Mouse (Mus musculus) ES-E14 (cell line): ENCODE results near the gene Adam11. TPM values are rescaled to one million over a fixed set of nuclear protein-coding genes. Genes with fewer than 3 reads are reported as not detected.

Experiments
- DNase-seq: peaks from one replicate; pipeline ENCODE4 v3.0.0-alpha.2; 2013; ENCODE audit warnings: low read depth, low spot score
- H3K27ac ChIP-seq: 2 replicates; pipeline ENCODE4 v1.5.1; 2012; ENCODE audit warnings: low read depth, mild to moderate bottlenecking, low read length, moderate library complexity, mixed read lengths; ENCODE audit not compliant: poor library complexity, insufficient read depth, severe bottlenecking
- H3K36me3 ChIP-seq: 2 replicates; pipeline ENCODE4 v1.6.1; 2012; ENCODE audit warnings: mild to moderate bottlenecking, low read length, moderate library complexity, mixed read lengths; ENCODE audit not compliant: control insufficient read depth, poor library complexity, insufficient read depth, severe bottlenecking
- H3K4me1 ChIP-seq, 2 experiments: fragments of 150-350 bp in 1 of 2; sonication (generic) in 1 of 2; 2 replicates each; pipeline ENCODE4 v1.6.1; 2012; ENCODE audit warnings: low read length in 2 of 2, mild to moderate bottlenecking in 1 of 2, mixed read lengths in 1 of 2; ENCODE audit not compliant: control insufficient read depth in 2 of 2, insufficient read depth in 2 of 2, poor library complexity in 1 of 2
- H3K4me3 ChIP-seq, 2 experiments: fragments of 150-350 bp in 1 of 2; sonication (generic) in 1 of 2; 2 replicates each; pipeline ENCODE4 v1.5.1; 2012; ENCODE audit warnings: low read length in 2 of 2, low read depth in 1 of 2, mild to moderate bottlenecking in 1 of 2, mixed read lengths in 1 of 2; ENCODE audit not compliant: insufficient read depth in 1 of 2, poor library complexity in 1 of 2, severe bottlenecking in 1 of 2
- H3K9ac ChIP-seq: 2 replicates; pipeline ENCODE4 v1.6.1; 2012; ENCODE audit warnings: low read depth, mild to moderate bottlenecking, low read length, mixed read lengths; ENCODE audit not compliant: poor library complexity, insufficient read depth, severe bottlenecking
- H3K9me3 ChIP-seq: fragments of 150-350 bp; sonication (generic); 2 replicates; pipeline ENCODE4 v1.6.1; 2012; ENCODE audit warnings: low read depth, mild to moderate bottlenecking, low read length; ENCODE audit not compliant: control insufficient read depth, insufficient read depth
- CHD2 ChIP-seq: IDR thresholded peaks from 2 replicates; pipeline ENCODE4 v1.6.1; 2014; ENCODE audit warnings: mild to moderate bottlenecking, low read depth, low read length, inconsistent platforms
- HCFC1 ChIP-seq: IDR thresholded peaks from 2 replicates; pipeline ENCODE4 v1.6.1; 2012; ENCODE audit warnings: low read length, inconsistent platforms, borderline replicate concordance; ENCODE audit not compliant: insufficient read depth
- MAFK ChIP-seq: IDR thresholded peaks from 2 replicates; pipeline ENCODE4 v1.6.1; 2014; ENCODE audit warnings: mild to moderate bottlenecking, low read depth, low read length, inconsistent platforms; ENCODE audit not compliant: insufficient read depth
- ZC3H11A ChIP-seq: IDR thresholded peaks from 2 replicates; pipeline ENCODE4 v1.6.1; 2012; ENCODE audit warnings: low read depth, mild to moderate bottlenecking, inconsistent platforms, low read length, borderline replicate concordance
- ZNF384 ChIP-seq: IDR thresholded peaks from 2 replicates; pipeline ENCODE4 v1.6.1; 2012; ENCODE audit warnings: low read depth, low read length, inconsistent platforms
- in situ Hi-C, 2 experiments: fragments of 600-800 bp; cut with MboI; formaldehyde crosslinking; loops; one replicate each; pipeline ENCODE4 v1.15.1; 2025; ENCODE audit warnings: low sequenced_read_pairs in 2 of 2, inconsistent platforms in 1 of 2; ENCODE audit not compliant: unreplicated experiment in 2 of 2
- total RNA-seq: library from RNA; depleted of rRNA; stranded (reverse); fragments of 300-350 nt; gene quantifications from 2 replicates; pipeline ENCODE4 v1.2.3, GENCODE M21; 2012

Adam11 gene
- total RNA-seq, 1 experiment = 1.7 TPM

GRCm38 (mm10) chr11:102780986-102781351, 19.7 kb downstream of the Adam11 start:
- DNase-seq = no peak
- peaks cover 3 to 14% of the 10 kb centered on the region in 2 experiments; a peak in 1 of 4 replicates for H3K4me1 ChIP-seq
- no peaks in the 10 kb centered on the region for H3K9me3 ChIP-seq
- H3K27ac ChIP-seq = no peak overlapping the region
- no peak overlapping the region for H3K4me3 ChIP-seq
- TF ChIP-seq CHD2 = no peak
- TF ChIP-seq MAFK = no peak
- no peak for TF ChIP-seq HCFC1
- no peak for TF ChIP-seq ZC3H11A
- TF ChIP-seq ZNF384 = no peak
- in situ Hi-C loops = no loop called here
- no peak overlapping the region for H3K9ac ChIP-seq
- H3K36me3 ChIP-seq = peaks cover 7% of the 10 kb centered on the region; the same call in 1 of the 2 replicates

- Histone ChIP-seq H3K4me3 (no peak overlapping the region), H3K4me1 (peaks cover 3 to 14% of the 10 kb centered on the region in 2 experiments; a peak in 1 of 4 replicates), H3K9ac (no peak overlapping the region), H3K27ac (no peak overlapping the region), H3K9me3 (no peaks in the 10 kb centered on the region), H3K36me3 (peaks cover 5% of the 10 kb centered on the region; the same call in 1 of the 2 replicates)
- TF ChIP-seq MAFK (no peak), CHD2 (no peak), ZNF384 (no peak), HCFC1 (no peak), ZC3H11A (no peak)
- in situ Hi-C loops = no loop called here
- no peak for DNase-seq
These were observed 20.3 kb downstream of the Adam11 start for GRCm38 (mm10) chr11:102781523-102781922.

- Histone ChIP-seq H3K4me3 (no peak overlapping the region), H3K9ac (no peak overlapping the region), H3K4me1 (peaks cover 3 to 9% of the 10 kb centered on the region in 2 experiments; a peak in 1 of 4 replicates), H3K9me3 (no peaks in the 10 kb centered on the region), H3K27ac (no peak overlapping the region), H3K36me3 (no peaks in the 10 kb centered on the region)
- DNase-seq = no peak
- in situ Hi-C loops = no loop called here
- no peak for TF ChIP-seq ZC3H11A
- TF ChIP-seq ZNF384 = no peak
- TF ChIP-seq HCFC1 = no peak
- TF ChIP-seq MAFK = no peak
- no peak for TF ChIP-seq CHD2
These were observed 22.2 kb downstream of the Adam11 start for GRCm38 (mm10) chr11:102783443-102783842.

GRCm38 (mm10) chr11:102787688-102788177, 26.5 kb downstream of the Adam11 start:
- no peak for DNase-seq
- H3K9ac ChIP-seq = no peak overlapping the region
- no peak overlapping the region for H3K27ac ChIP-seq
- 0 out of 4 replicates have a peak, but pooled peaks cover 2 to 3% of the 10 kb centered on the region in 2 experiments for H3K4me1 ChIP-seq
- H3K9me3 ChIP-seq = no peaks in the 10 kb centered on the region
- TF ChIP-seq HCFC1 (no peak), ZNF384 (no peak), ZC3H11A (no peak), CHD2 (no peak)
- H3K36me3 ChIP-seq = no peaks in the 10 kb centered on the region
- in situ Hi-C loops = no loop called here
- H3K4me3 ChIP-seq = no peak overlapping the region
